In the genomic region with DNA sequence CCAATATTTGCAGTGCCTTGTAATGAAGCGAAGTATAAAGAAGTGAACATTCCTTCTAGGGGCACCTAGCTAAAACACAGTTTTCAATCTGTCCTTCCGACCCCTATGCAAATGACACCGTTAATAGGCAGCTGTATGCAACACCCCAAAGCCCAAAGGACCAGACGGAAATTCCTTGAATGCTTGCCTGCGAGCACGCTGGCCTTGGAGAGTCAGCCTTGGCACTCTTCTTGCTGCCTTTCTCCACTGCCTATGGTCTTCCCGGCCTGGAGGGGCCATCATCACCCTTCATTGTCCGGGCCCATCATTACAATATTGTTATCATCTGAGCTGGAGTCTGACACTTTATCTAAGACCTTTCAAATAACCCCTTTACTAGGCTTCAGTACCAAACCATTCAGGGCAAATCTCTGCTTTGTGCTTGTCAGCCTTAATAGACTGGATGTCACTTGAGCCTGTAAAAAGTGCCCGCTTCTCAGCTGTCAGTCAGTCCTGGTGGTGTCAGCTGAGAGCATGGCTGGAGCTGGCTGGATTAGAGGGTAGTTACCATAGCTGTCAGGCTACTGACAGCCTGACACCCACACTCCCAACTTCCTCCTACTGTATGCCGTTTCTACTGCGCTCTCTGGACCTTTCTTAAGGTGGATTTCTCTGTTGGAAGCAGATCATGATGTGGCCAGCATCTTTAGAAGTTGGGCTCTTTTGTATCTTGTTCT, we compare ENCODE assay signal across 13 mouse cellular contexts.
DNase-seq lines count a peak whose midpoint lies in the region; ATAC-seq and TF ChIP-seq lines count a peak whose summit lies in the region.
"Had no signal": no experiment of that assay in that cellular context is flagged by ENCODE, and none has a peak within 500 bp of the region (broad histone marks: within the 10 kb centered on the region; RNA-seq: fewer than 3 reads in every experiment).

No protein-coding gene starts in this region.

- peaks cover 22% of the 10 kb centered on the region for H3K4me1 ChIP-seq in midbrain, embryonic 10.5 days
- no peaks in the 10 kb centered on the region for H3K4me1 ChIP-seq in midbrain, postnatal 0 days (ENCODE audit: insufficient read depth, low read length)
- H3K4me1 ChIP-seq in heart, postnatal 0 days (ENCODE audit: control insufficient read depth, insufficient read depth), result peaks cover 3% of the 10 kb centered on the region; the same call in 1 of the 2 replicates
- H3K4me1 ChIP-seq in midbrain, embryonic 15.5 days, result peaks cover 8% of the 10 kb centered on the region

- H3K27ac ChIP-seq in midbrain, embryonic 10.5 days (replicated peaks), result 0 out of 2 replicates have a peak overlapping the region, but pooled peaks have one; percentile 5
- H3K27ac ChIP-seq in midbrain, postnatal 0 days (ENCODE audit: low read depth, low read length), result no peak overlapping the region
- no peak overlapping the region for H3K27ac ChIP-seq in heart, postnatal 0 days (ENCODE audit: low read depth)
- H3K27ac ChIP-seq in midbrain, embryonic 15.5 days, result no peak overlapping the region
- H3K27ac ChIP-seq: layer of hippocampus, adult 2 months had no signal

- no peak overlapping the region for H3K4me3 ChIP-seq in midbrain, embryonic 10.5 days
- H3K4me3 ChIP-seq in midbrain, postnatal 0 days (ENCODE audit: low read depth, low read length), result no peak overlapping the region
- H3K4me3 ChIP-seq in heart, postnatal 0 days (ENCODE audit: low read depth, low read length), result no peak overlapping the region
- no peak overlapping the region for H3K4me3 ChIP-seq in midbrain, embryonic 15.5 days
- H3K4me3 ChIP-seq: layer of hippocampus, adult 2 months had no signal

- no peak overlapping the region for H3K9ac ChIP-seq in midbrain, postnatal 0 days (replicated peaks; ENCODE audit: low read length, poor library complexity, severe bottlenecking)
- H3K9ac ChIP-seq in heart, postnatal 0 days (replicated peaks; ENCODE audit: low read depth, low read length), result no peak overlapping the region
- H3K9ac ChIP-seq in midbrain, embryonic 15.5 days, result no peak overlapping the region

- H3K36me3 ChIP-seq in midbrain, embryonic 10.5 days, result no peaks in the 10 kb centered on the region
- H3K36me3 ChIP-seq in midbrain, postnatal 0 days (ENCODE audit: insufficient read depth, low read length), result no peaks in the 10 kb centered on the region
- no peaks in the 10 kb centered on the region for H3K36me3 ChIP-seq in heart, postnatal 0 days (replicated peaks; ENCODE audit: control insufficient read depth, insufficient read depth, low read length)
- H3K36me3 ChIP-seq in midbrain, embryonic 15.5 days (replicated peaks), result no peaks in the 10 kb centered on the region

- DNase-seq in adrenal gland, postnatal 10 days, result peak; percentile 9
- no peak for DNase-seq in adrenal gland, adult (ENCODE audit: inconsistent age in 2 of 2, low spot score in 1 of 2)
- no peak for DNase-seq in midbrain, embryonic 10.5 days (ENCODE audit: low spot score)
- no peak for DNase-seq in midbrain, postnatal 0 days (ENCODE audit: low spot score)
- no peak for DNase-seq in heart, postnatal 0 days (ENCODE audit: low spot score)
- no peak for DNase-seq in testis, postnatal 10 days (ENCODE audit: low spot score)
- DNase-seq: adrenal gland, postnatal 25 days; cerebellum, postnatal 10 days; lung, adult 2 months; right cerebral cortex, postnatal 14 days had no signal

- 55% methylated on average over 11 of the region's 11 CpGs for WGBS in midbrain, embryonic 10.5 days
- 27% methylated on average over 11 of the region's 11 CpGs for WGBS in midbrain, postnatal 0 days
- WGBS in heart, postnatal 0 days, result 18% methylated on average over 11 of the region's 11 CpGs
- WGBS in midbrain, embryonic 15.5 days, result 23% methylated on average over 11 of the region's 11 CpGs

- no peak overlapping the region for H3K4me2 ChIP-seq in midbrain, postnatal 0 days (ENCODE audit: low read depth, low read length, poor library complexity, severe bottlenecking)
- H3K4me2 ChIP-seq in heart, postnatal 0 days (ENCODE audit: low read depth, low read length), result peak overlapping the region; percentile 22
- no peak overlapping the region for H3K4me2 ChIP-seq in midbrain, embryonic 15.5 days

- ATAC-seq in midbrain, postnatal 0 days (ENCODE audit: low FRiP score), result no peak
- no peak for ATAC-seq in heart, postnatal 0 days (ENCODE audit: insufficient read depth, low read depth)
- peak; percentile 50; the same call in 1 of the 2 replicates for ATAC-seq in midbrain, embryonic 15.5 days (replicated peaks)
- no peak for ATAC-seq in megakaryocyte, adult 5-6 weeks (ENCODE audit: poor library complexity, severe bottlenecking)

- no peak for TF ChIP-seq CTCF in midbrain, postnatal 0 days (IDR thresholded peaks at IDR 0.05)
- no peak for TF ChIP-seq CTCF in heart, postnatal 0 days (IDR thresholded peaks at IDR 0.05; ENCODE audit: low read depth)

- H3K9me3 ChIP-seq in midbrain, embryonic 10.5 days (replicated peaks), result no peaks in the 10 kb centered on the region
- no peaks in the 10 kb centered on the region for H3K9me3 ChIP-seq in midbrain, postnatal 0 days (ENCODE audit: low read length)
- H3K9me3 ChIP-seq in heart, postnatal 0 days (replicated peaks; ENCODE audit: control insufficient read depth, low read length), result no peaks in the 10 kb centered on the region
- H3K9me3 ChIP-seq in midbrain, embryonic 15.5 days, result no peaks in the 10 kb centered on the region

- H3K27me3 ChIP-seq in midbrain, embryonic 10.5 days (ENCODE audit: low read depth, poor library complexity, severe bottlenecking), result no peaks in the 10 kb centered on the region
- H3K27me3 ChIP-seq in midbrain, postnatal 0 days (ENCODE audit: insufficient read depth, low read length), result no peaks in the 10 kb centered on the region
- H3K27me3 ChIP-seq in heart, postnatal 0 days (ENCODE audit: control insufficient read depth, insufficient read depth, low read length), result no peaks in the 10 kb centered on the region
- no peaks in the 10 kb centered on the region for H3K27me3 ChIP-seq in midbrain, embryonic 15.5 days (replicated peaks)

- TF ChIP-seq EP300 in heart, postnatal 0 days (IDR thresholded peaks at IDR 0.05; ENCODE audit: low read depth), result no peak
